Mouse (Mus musculus): ENCODE measurements around the gene Dennd6a. TPM values are rescaled to one million over a fixed set of nuclear protein-coding genes. Genes with fewer than 3 reads are reported as not detected.

Gene Dennd6a
- polyA plus RNA-seq, 1 experiment from 2014 or later, result 9.9 TPM

DNA sequence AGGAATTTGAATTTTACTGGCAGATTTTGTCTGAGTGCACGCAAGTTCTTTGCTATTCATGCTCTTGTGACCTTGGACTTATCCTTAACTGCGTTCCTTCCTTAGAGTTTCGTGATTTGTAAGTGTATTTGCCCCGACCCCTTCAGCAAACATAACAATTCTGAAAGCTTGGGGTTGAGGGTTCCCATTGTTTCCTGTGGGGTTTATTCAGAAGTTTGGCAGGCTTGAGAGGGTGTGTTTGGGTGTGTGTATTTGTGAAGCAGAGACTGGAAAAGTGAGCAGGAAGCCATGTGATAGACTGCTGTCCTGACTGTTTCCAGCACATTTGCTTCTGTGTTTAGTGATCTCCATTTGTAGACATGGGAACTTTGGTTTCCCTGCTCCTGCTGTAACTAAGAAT lies 31.7 kb downstream of the Dennd6a start:
- no peaks in the 10 kb centered on the region for H3K27me3 ChIP-seq (ENCODE audit: insufficient read depth, low read length)
- ATAC-seq (no peak), DNase-seq (no peak)
- H3K9ac ChIP-seq (replicated peaks), result no peak overlapping the region
- no peak overlapping the region for H3K27ac ChIP-seq (ENCODE audit: low read depth)
- H3K9me3 ChIP-seq (ENCODE audit: low read length), result no peaks in the 10 kb centered on the region
- 83% methylated on average over 4 of the region's 4 CpGs for WGBS (ENCODE audit: insufficient replicate concordance)
- no peak overlapping the region for H3K4me2 ChIP-seq (ENCODE audit: low read depth, low read length)
- H3K4me1 ChIP-seq (ENCODE audit: insufficient read depth), result no peaks in the 10 kb centered on the region
- TF ChIP-seq EP300 (IDR thresholded peaks at IDR 0.05; ENCODE audit: low read depth) (no peak), CTCF (IDR thresholded peaks at IDR 0.05; ENCODE audit: low read depth) (no peak)
- no peak overlapping the region for H3K4me3 ChIP-seq (ENCODE audit: low read depth, low read length)
- peaks cover 50% of the 10 kb centered on the region for H3K36me3 ChIP-seq (replicated peaks; ENCODE audit: insufficient read depth, low read length)

DNA sequence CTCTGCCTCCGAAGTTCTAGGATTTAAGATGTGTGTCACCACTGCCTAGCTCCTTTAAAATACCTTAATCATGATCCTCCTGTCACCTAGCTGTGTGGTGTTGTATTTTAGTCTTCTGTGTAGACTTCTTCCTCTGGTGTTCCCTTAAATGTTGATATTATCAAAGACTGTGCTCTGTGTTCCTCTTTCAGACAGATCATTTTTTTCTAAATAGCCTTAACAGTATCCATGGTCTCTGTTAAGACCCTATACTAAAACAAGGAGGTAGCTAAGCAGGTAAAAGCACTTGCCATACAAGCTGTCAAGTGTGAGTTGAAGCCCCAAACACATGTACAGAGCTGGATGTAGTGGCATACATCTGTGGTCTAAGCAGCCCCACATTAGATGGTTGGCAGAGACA lies 36.0 kb downstream of the Dennd6a start:
- H3K4me3 ChIP-seq (ENCODE audit: low read depth, low read length), result no peak overlapping the region
- TF ChIP-seq CTCF (IDR thresholded peaks at IDR 0.05; ENCODE audit: low read depth) (no peak), EP300 (IDR thresholded peaks at IDR 0.05; ENCODE audit: low read depth) (no peak)
- H3K9ac ChIP-seq (replicated peaks), result no peak overlapping the region
- DNase-seq (no peak), ATAC-seq (no peak)
- H3K27me3 ChIP-seq (ENCODE audit: insufficient read depth, low read length), result no peaks in the 10 kb centered on the region
- no peaks in the 10 kb centered on the region for H3K4me1 ChIP-seq (ENCODE audit: insufficient read depth)
- no peak overlapping the region for H3K4me2 ChIP-seq (ENCODE audit: low read depth, low read length)
- H3K9me3 ChIP-seq (ENCODE audit: low read length), result no peaks in the 10 kb centered on the region
- WGBS (ENCODE audit: insufficient replicate concordance), result 90% methylated on average over 1 of the region's 1 CpGs
- H3K27ac ChIP-seq (ENCODE audit: low read depth), result no peak overlapping the region
- H3K36me3 ChIP-seq (replicated peaks; ENCODE audit: insufficient read depth, low read length), result peaks cover 72% of the 10 kb centered on the region

DNA sequence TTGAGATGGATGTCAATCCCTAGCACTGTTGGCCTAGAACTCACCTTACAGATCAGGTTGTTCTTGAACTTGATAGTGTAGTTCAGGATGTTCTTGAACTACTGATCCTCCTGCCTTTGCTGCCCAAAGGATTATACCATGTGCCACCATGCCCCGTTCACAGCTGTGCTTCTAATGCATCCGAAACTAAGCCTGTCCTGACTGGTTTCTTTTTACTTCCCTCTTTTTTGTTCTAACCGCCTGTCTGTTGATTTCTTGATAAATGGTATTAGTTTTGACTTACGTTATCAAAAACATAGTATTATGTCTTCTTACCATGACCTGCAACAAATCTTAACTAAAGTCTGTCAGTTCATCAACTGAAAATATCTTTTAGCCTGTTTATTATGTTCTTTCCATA lies 37.0 kb downstream of the Dennd6a start:
- H3K27ac ChIP-seq (ENCODE audit: low read depth), result no peak overlapping the region

DNA sequence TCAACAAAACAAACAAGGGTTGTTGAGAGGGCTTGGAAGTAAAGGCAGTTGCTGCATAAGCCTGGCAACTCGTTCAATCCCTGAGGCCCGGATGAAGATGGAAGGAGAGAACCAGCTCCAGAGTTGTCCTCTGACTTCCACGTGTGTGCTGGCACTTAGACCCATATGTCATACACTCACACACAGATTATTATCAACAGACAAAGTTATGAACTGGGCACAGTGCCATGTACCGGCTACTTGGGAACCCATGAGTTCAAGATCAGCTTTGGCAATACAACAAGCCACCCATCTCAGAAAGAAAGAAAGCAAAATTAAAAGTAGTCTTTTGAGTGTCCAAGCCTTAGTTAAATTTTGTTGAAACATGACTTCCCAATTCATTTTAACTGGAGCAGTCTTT lies 51.6 kb downstream of the Dennd6a start:
- Histone ChIP-seq H3K36me3 (replicated peaks; ENCODE audit: insufficient read depth, low read length) (peaks cover 65% of the 10 kb centered on the region), H3K4me2 (ENCODE audit: low read depth, low read length) (no peak overlapping the region), H3K27me3 (ENCODE audit: insufficient read depth, low read length) (no peaks in the 10 kb centered on the region), H3K27ac (ENCODE audit: low read depth) (no peak overlapping the region), H3K9me3 (ENCODE audit: low read length) (no peaks in the 10 kb centered on the region), H3K4me1 (ENCODE audit: insufficient read depth) (no peaks in the 10 kb centered on the region), H3K9ac (replicated peaks) (no peak overlapping the region), H3K4me3 (ENCODE audit: low read depth, low read length) (no peak overlapping the region)
- ATAC-seq (no peak), DNase-seq (no peak)
- TF ChIP-seq CTCF (IDR thresholded peaks at IDR 0.05; ENCODE audit: low read depth), result no peak
- TF ChIP-seq EP300 (IDR thresholded peaks at IDR 0.05; ENCODE audit: low read depth), result no peak
- WGBS (ENCODE audit: insufficient replicate concordance), result 76% methylated on average over 4 of the region's 4 CpGs

More for the DNA sequence above, 37.0 kb downstream of the Dennd6a start:
- no peak for ATAC-seq
- TF ChIP-seq CTCF (IDR thresholded peaks at IDR 0.05; ENCODE audit: low read depth) (no peak), EP300 (IDR thresholded peaks at IDR 0.05; ENCODE audit: low read depth) (no peak)
- H3K36me3 ChIP-seq (replicated peaks; ENCODE audit: insufficient read depth, low read length), result peaks cover 64% of the 10 kb centered on the region
- H3K4me1 ChIP-seq (ENCODE audit: insufficient read depth), result no peaks in the 10 kb centered on the region
- 53% methylated on average over 4 of the region's 4 CpGs for WGBS (ENCODE audit: insufficient replicate concordance)
- H3K27me3 ChIP-seq (ENCODE audit: insufficient read depth, low read length), result no peaks in the 10 kb centered on the region
- no peak for DNase-seq
- H3K9me3 ChIP-seq (ENCODE audit: low read length), result no peaks in the 10 kb centered on the region
- H3K4me2 ChIP-seq (ENCODE audit: low read depth, low read length), result no peak overlapping the region
- H3K9ac ChIP-seq (replicated peaks), result no peak overlapping the region
- H3K4me3 ChIP-seq (ENCODE audit: low read depth, low read length), result no peak overlapping the region

GRCm38 (mm10) chr14:26626605-26627140 lies 53.0 kb downstream of the Dennd6a start:
- H3K9ac ChIP-seq (replicated peaks), result no peak overlapping the region
- WGBS (ENCODE audit: insufficient replicate concordance), result 52% methylated on average over 5 of the region's 5 CpGs
- no peak for DNase-seq
- peak overlapping the region; percentile 4; the same call in 1 of the 2 replicates for H3K27ac ChIP-seq (ENCODE audit: low read depth)
- no peak overlapping the region for H3K4me3 ChIP-seq (ENCODE audit: low read depth, low read length)
- no peaks in the 10 kb centered on the region for H3K4me1 ChIP-seq (ENCODE audit: insufficient read depth)
- TF ChIP-seq EP300 (IDR thresholded peaks at IDR 0.05; ENCODE audit: low read depth), result no peak
- TF ChIP-seq CTCF (IDR thresholded peaks at IDR 0.05; ENCODE audit: low read depth), result no peak
- no peaks in the 10 kb centered on the region for H3K9me3 ChIP-seq (ENCODE audit: low read length)
- H3K27me3 ChIP-seq (ENCODE audit: insufficient read depth, low read length), result no peaks in the 10 kb centered on the region
- H3K36me3 ChIP-seq (replicated peaks; ENCODE audit: insufficient read depth, low read length), result peaks cover 60% of the 10 kb centered on the region
- peak overlapping the region; percentile 35 for H3K4me2 ChIP-seq (ENCODE audit: low read depth, low read length)
- ATAC-seq, result no peak

- WGBS (ENCODE audit: insufficient replicate concordance), result 22% methylated on average over 17 of the region's 17 CpGs
- Histone ChIP-seq H3K9ac (replicated peaks) (peak overlapping the region; percentile 44), H3K36me3 (replicated peaks; ENCODE audit: insufficient read depth, low read length) (peaks cover 4% of the 10 kb centered on the region; the same call in 1 of the 2 replicates), H3K27ac (ENCODE audit: low read depth) (peak overlapping the region; percentile 80), H3K4me1 (ENCODE audit: insufficient read depth) (peaks cover 18% of the 10 kb centered on the region), H3K9me3 (ENCODE audit: low read length) (no peaks in the 10 kb centered on the region), H3K4me3 (ENCODE audit: low read depth, low read length) (peak overlapping the region; percentile 98), H3K4me2 (ENCODE audit: low read depth, low read length) (peak overlapping the region; percentile 70), H3K27me3 (ENCODE audit: insufficient read depth, low read length) (no peaks in the 10 kb centered on the region)
- ATAC-seq (no peak), DNase-seq (no peak)
- TF ChIP-seq CTCF (IDR thresholded peaks at IDR 0.05; ENCODE audit: low read depth) (no peak), EP300 (IDR thresholded peaks at IDR 0.05; ENCODE audit: low read depth) (peak; percentile 57; the same call in 1 of the 2 replicates)
These were observed 63.6 kb downstream of the Dennd6a start for GRCm38 (mm10) chr14:26637025-26637850.
